Mouse (Mus musculus) ES-E14 (cell line): ENCODE results near the gene Sccpdh. TPM values are rescaled to one million over a fixed set of nuclear protein-coding genes. Genes with fewer than 3 reads are reported as not detected.
"Not testable (repeated sequence)": the region's sequence is repeated elsewhere in the genome, so short reads cannot be mapped to it uniquely, and the experiment has no call there.

Experiments used
- DNase-seq: peaks from one replicate; pipeline ENCODE4 v3.0.0-alpha.2; 2013; ENCODE audit warnings: low read depth, low spot score
- H3K27ac ChIP-seq: 2 replicates; pipeline ENCODE4 v1.5.1; 2012; ENCODE audit warnings: low read depth, mild to moderate bottlenecking, low read length, moderate library complexity, mixed read lengths; ENCODE audit not compliant: poor library complexity, insufficient read depth, severe bottlenecking
- H3K36me3 ChIP-seq: 2 replicates; pipeline ENCODE4 v1.6.1; 2012; ENCODE audit warnings: mild to moderate bottlenecking, low read length, moderate library complexity, mixed read lengths; ENCODE audit not compliant: control insufficient read depth, poor library complexity, insufficient read depth, severe bottlenecking
- H3K4me1 ChIP-seq, 2 experiments: fragments of 150-350 bp in 1 of 2; sonication (generic) in 1 of 2; 2 replicates each; pipeline ENCODE4 v1.6.1; 2012; ENCODE audit warnings: low read length in 2 of 2, mild to moderate bottlenecking in 1 of 2, mixed read lengths in 1 of 2; ENCODE audit not compliant: control insufficient read depth in 2 of 2, insufficient read depth in 2 of 2, poor library complexity in 1 of 2
- H3K4me3 ChIP-seq, 2 experiments: fragments of 150-350 bp in 1 of 2; sonication (generic) in 1 of 2; 2 replicates each; pipeline ENCODE4 v1.5.1; 2012; ENCODE audit warnings: low read length in 2 of 2, low read depth in 1 of 2, mild to moderate bottlenecking in 1 of 2, mixed read lengths in 1 of 2; ENCODE audit not compliant: insufficient read depth in 1 of 2, poor library complexity in 1 of 2, severe bottlenecking in 1 of 2
- H3K9ac ChIP-seq: 2 replicates; pipeline ENCODE4 v1.6.1; 2012; ENCODE audit warnings: low read depth, mild to moderate bottlenecking, low read length, mixed read lengths; ENCODE audit not compliant: poor library complexity, insufficient read depth, severe bottlenecking
- H3K9me3 ChIP-seq: fragments of 150-350 bp; sonication (generic); 2 replicates; pipeline ENCODE4 v1.6.1; 2012; ENCODE audit warnings: low read depth, mild to moderate bottlenecking, low read length; ENCODE audit not compliant: control insufficient read depth, insufficient read depth
- CHD2 ChIP-seq: IDR thresholded peaks from 2 replicates; pipeline ENCODE4 v1.6.1; 2014; ENCODE audit warnings: mild to moderate bottlenecking, low read depth, low read length, inconsistent platforms
- HCFC1 ChIP-seq: IDR thresholded peaks from 2 replicates; pipeline ENCODE4 v1.6.1; 2012; ENCODE audit warnings: low read length, inconsistent platforms, borderline replicate concordance; ENCODE audit not compliant: insufficient read depth
- MAFK ChIP-seq: IDR thresholded peaks from 2 replicates; pipeline ENCODE4 v1.6.1; 2014; ENCODE audit warnings: mild to moderate bottlenecking, low read depth, low read length, inconsistent platforms; ENCODE audit not compliant: insufficient read depth
- ZC3H11A ChIP-seq: IDR thresholded peaks from 2 replicates; pipeline ENCODE4 v1.6.1; 2012; ENCODE audit warnings: low read depth, mild to moderate bottlenecking, inconsistent platforms, low read length, borderline replicate concordance
- ZNF384 ChIP-seq: IDR thresholded peaks from 2 replicates; pipeline ENCODE4 v1.6.1; 2012; ENCODE audit warnings: low read depth, low read length, inconsistent platforms
- in situ Hi-C, 2 experiments: fragments of 600-800 bp; cut with MboI; formaldehyde crosslinking; loops; one replicate each; pipeline ENCODE4 v1.15.1; 2025; ENCODE audit warnings: low sequenced_read_pairs in 2 of 2, inconsistent platforms in 1 of 2; ENCODE audit not compliant: unreplicated experiment in 2 of 2
- total RNA-seq: library from RNA; depleted of rRNA; stranded (reverse); fragments of 300-350 nt; gene quantifications from 2 replicates; pipeline ENCODE4 v1.2.3, GENCODE M21; 2012

The Sccpdh gene
- total RNA-seq, 1 experiment: 35.8 TPM

DNA sequence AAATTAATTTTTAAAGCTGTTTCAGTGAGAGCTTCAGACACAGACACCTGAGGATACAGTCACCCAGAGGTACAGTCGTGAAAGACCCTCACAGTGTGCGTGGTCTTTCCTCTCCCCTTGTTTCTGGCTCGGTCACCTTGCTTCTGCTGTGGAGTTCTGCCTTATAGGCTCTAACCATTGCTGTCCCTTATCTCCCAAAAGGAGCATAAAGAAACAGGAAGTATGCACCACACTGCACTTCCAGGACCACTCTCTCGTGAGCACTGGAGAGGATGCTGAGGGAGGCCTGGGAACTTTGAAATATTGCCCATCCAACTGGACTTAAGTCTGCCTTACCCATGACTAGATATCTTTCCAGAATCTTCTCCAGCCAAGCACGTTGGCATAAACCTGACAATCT, 42.7 kb downstream of the Sccpdh start:
- Histone ChIP-seq H3K9ac (no peak overlapping the region), H3K4me1 (no peaks in the 10 kb centered on the region), H3K36me3 (no peaks in the 10 kb centered on the region), H3K27ac (no peak overlapping the region), H3K4me3 (no peak overlapping the region), H3K9me3 (no peaks in the 10 kb centered on the region)
- DNase-seq: no peak
- in situ Hi-C loops: no loop called here
- no peak for TF ChIP-seq HCFC1
- TF ChIP-seq ZNF384: no peak
- TF ChIP-seq MAFK: no peak
- no peak for TF ChIP-seq ZC3H11A
- no peak for TF ChIP-seq CHD2

DNA sequence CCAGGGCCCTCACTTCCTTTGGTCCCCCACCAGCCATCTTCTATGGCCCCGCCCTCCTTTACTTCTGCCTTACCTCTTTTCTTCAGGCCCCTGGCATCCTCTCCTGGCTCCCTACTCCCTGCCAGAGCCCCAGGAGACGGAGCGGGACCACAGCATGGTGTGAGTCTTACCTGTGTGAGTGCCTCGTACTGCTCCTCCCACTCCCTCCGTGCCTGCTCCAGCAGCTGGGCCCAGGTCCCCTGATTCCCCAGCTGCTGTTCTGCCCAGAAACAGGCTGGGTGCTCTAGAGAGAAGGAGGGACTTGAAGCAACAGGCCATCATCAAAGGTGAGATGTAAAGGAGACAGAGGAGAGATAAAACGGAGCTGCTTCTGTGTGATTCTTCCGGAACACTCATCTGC, 44.6 kb downstream of the Sccpdh start:
- no peak overlapping the region for H3K27ac ChIP-seq
- H3K4me3 ChIP-seq: no peak overlapping the region
- no peaks in the 10 kb centered on the region for H3K36me3 ChIP-seq
- TF ChIP-seq CHD2 (no peak), ZC3H11A (no peak), MAFK (no peak), ZNF384 (no peak), HCFC1 (no peak)
- H3K9ac ChIP-seq: no peak overlapping the region
- H3K4me1 ChIP-seq: no peaks in the 10 kb centered on the region
- H3K9me3 ChIP-seq: no peaks in the 10 kb centered on the region
- in situ Hi-C loops: no loop called here
- DNase-seq: no peak

DNA sequence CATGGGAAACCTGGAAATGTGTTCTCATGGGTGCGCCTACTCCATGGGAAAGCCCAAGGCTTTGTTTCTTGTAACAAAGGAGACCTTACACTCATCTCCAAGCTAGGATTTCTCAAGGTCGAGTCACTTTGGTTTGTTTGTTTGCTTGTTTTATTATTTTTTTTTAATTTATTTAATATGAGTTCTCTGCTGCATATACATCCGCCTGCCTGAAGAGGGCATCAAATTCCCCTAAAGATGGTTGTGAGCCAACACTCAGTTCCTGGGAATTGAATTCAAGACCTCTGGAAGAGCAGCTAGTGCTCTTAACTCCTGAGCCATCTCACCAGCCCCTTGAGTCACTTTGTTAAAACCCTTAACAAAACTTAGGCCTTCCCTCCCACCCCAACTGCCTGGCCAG, 45.4 kb downstream of the Sccpdh start:
- DNase-seq: no peak
- no peak overlapping the region for H3K27ac ChIP-seq
- no peaks in the 10 kb centered on the region for H3K9me3 ChIP-seq
- in situ Hi-C loops: no loop called here
- TF ChIP-seq HCFC1: no peak
- no peak for TF ChIP-seq ZNF384
- no peak for TF ChIP-seq CHD2
- no peak for TF ChIP-seq MAFK
- TF ChIP-seq ZC3H11A: no peak
- H3K9ac ChIP-seq: no peak overlapping the region
- H3K36me3 ChIP-seq: no peaks in the 10 kb centered on the region
- no peaks in the 10 kb centered on the region for H3K4me1 ChIP-seq
- H3K4me3 ChIP-seq: no peak overlapping the region

DNA sequence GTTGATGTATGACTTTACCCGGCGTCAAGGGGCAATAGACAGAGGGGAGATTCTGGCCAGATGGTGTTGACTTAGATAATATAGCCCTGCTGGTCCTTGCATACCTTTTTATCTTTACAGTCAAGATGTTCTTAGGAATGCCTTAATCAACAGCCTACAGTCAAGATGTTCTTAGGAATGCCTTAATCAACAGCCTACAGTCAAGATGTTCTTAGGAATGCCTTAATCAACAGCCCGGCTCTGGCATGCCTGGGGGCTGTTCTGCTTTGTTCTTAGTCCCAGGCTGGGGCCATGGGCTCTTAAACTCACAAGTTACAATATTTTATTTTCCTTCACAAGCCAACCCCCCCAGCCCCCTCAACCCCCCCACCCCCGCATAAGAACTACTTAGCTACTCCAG, 47.3 kb downstream of the Sccpdh start:
- DNase-seq, H3K36me3 ChIP-seq, H3K9me3 ChIP-seq, in situ Hi-C loops, H3K9ac ChIP-seq, H3K27ac ChIP-seq, H3K4me3 ChIP-seq, H3K4me1 ChIP-seq: not testable (repeated sequence)

DNA sequence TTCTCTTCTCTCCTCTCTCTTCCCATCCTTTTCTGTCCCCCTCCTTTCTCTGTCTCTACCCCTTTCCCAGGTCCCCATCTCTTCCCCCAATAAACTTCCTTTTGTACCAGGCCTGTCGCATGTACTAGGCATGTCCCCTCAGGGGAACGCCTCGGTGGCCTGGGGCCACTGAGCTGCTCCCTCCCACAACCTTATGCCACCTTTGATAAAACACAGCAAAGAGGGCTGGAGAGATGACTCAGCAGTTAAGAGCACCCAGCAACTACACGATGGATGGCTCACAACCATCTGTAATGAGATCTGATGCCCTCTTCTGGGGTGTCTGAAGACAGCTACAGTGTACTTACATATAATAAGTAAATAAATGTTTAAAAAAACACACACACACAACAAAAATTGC, 47.8 kb downstream of the Sccpdh start:
- Histone ChIP-seq H3K9ac (no peak overlapping the region), H3K36me3 (no peaks in the 10 kb centered on the region), H3K9me3 (no peaks in the 10 kb centered on the region), H3K4me3 (no peak overlapping the region), H3K4me1 (no peaks in the 10 kb centered on the region), H3K27ac (no peak overlapping the region)
- DNase-seq: no peak
- in situ Hi-C loops: no loop called here
- peak; percentile 24; the same call in 1 of the 2 replicates for TF ChIP-seq MAFK
- TF ChIP-seq CHD2: no peak
